Mouse (Mus musculus) embryonic facial prominence, embryonic 13.5 days (tissue): ENCODE results near the gene Ncapd2. TPM values are rescaled to one million over a fixed set of nuclear protein-coding genes. Genes with fewer than 3 reads are reported as not detected.
"Not testable (repeated sequence)": the region's sequence is repeated elsewhere in the genome, so short reads cannot be mapped to it uniquely, and the experiment has no call there.

ENCODE experiments used
- ATAC-seq: fragments of 200-750 bp; cut with Nextera tagmentation; 2 replicates; pipeline ENCODE4 v1.8.0; 2017; ENCODE audit warnings: low read depth; ENCODE audit not compliant: insufficient number of reproducible peaks, insufficient read depth, low FRiP score, low TSS enrichment
- H3K27ac ChIP-seq: fragments of 300-500 bp; sonication (generic); 2 replicates; pipeline ENCODE4 v1.5.1; 2015; ENCODE audit warnings: moderate library complexity, mild to moderate bottlenecking, inconsistent platforms
- H3K27me3 ChIP-seq: fragments of 300-500 bp; sonication (generic); 2 replicates; pipeline ENCODE4 v1.6.1; 2015; ENCODE audit warnings: mild to moderate bottlenecking, inconsistent platforms
- H3K36me3 ChIP-seq: fragments of 300-500 bp; sonication (generic); 2 replicates; pipeline ENCODE4 v1.6.1; 2015; ENCODE audit warnings: mild to moderate bottlenecking, inconsistent platforms
- H3K4me1 ChIP-seq: fragments of 300-500 bp; sonication (generic); 2 replicates; pipeline ENCODE4 v1.6.1; 2015; ENCODE audit warnings: inconsistent platforms
- H3K4me2 ChIP-seq: fragments of 300-500 bp; sonication (generic); 2 replicates; pipeline ENCODE4 v1.6.1; 2015; ENCODE audit warnings: moderate library complexity, mild to moderate bottlenecking, inconsistent platforms
- H3K4me3 ChIP-seq: fragments of 300-500 bp; sonication (generic); 2 replicates; pipeline ENCODE4 v1.5.1; 2015; ENCODE audit warnings: mild to moderate bottlenecking, inconsistent platforms
- H3K9ac ChIP-seq: fragments of 300-500 bp; sonication (generic); 2 replicates; pipeline ENCODE4 v1.6.1; 2015; ENCODE audit warnings: mild to moderate bottlenecking, inconsistent platforms
- H3K9me3 ChIP-seq: fragments of 300-500 bp; sonication (generic); 2 replicates; pipeline ENCODE4 v1.6.1; 2016; ENCODE audit warnings: inconsistent platforms
- WGBS: fragments of 180-500 bp; shearing (Covaris S2); methylation state at CpG from one replicate; pipeline ENCODE4 v1.1.7; 2015; ENCODE audit warnings: mixed read lengths; 5-methylcytosine and 5-hydroxymethylcytosine counted together
- polyA plus RNA-seq: library from polyadenylated mRNA; unstranded; fragments of >200 nt; fragmentation: Nextera tagmentation; extraction: Ambion mirVana; gene quantifications from 2 replicates; pipeline ENCODE4 v1.2.1, GENCODE M21; 2015

The Ncapd2 gene
- polyA plus RNA-seq, 1 experiment from 2014 or later: 150 TPM

- peak overlapping the region; percentile 96 for H3K4me3 ChIP-seq
- peak overlapping the region; percentile 96 for H3K4me2 ChIP-seq
- H3K9me3 ChIP-seq: no peaks in the 10 kb centered on the region
- peaks cover 53% of the 10 kb centered on the region for H3K4me1 ChIP-seq
- peak overlapping the region; percentile 93 for H3K27ac ChIP-seq
- peaks cover 66% of the 10 kb centered on the region for H3K36me3 ChIP-seq
- WGBS: 2% methylated on average over 20 of the region's 20 CpGs
- H3K9ac ChIP-seq: peak overlapping the region; percentile 97
- ATAC-seq: no peak
- no peaks in the 10 kb centered on the region for H3K27me3 ChIP-seq
Measured at GRCm38 (mm10) chr6:125163801-125164657, 27.5 kb downstream of the Ncapd2 start.

- H3K9ac ChIP-seq, H3K9me3 ChIP-seq, ATAC-seq, H3K4me3 ChIP-seq, H3K27ac ChIP-seq, H3K27me3 ChIP-seq: not testable (repeated sequence)
- H3K4me1 ChIP-seq: peaks cover 49% of the 10 kb centered on the region
- H3K36me3 ChIP-seq: peaks cover 63% of the 10 kb centered on the region
- 69% methylated on average over 13 of the region's 16 CpGs for WGBS
- H3K4me2 ChIP-seq: 0 out of 2 replicates have a peak overlapping the region, but pooled peaks have one; percentile 5
Measured at GRCm38 (mm10) chr6:125162615-125163305, 28.7 kb downstream of the Ncapd2 start.

GRCm38 (mm10) chr6:125161971-125162370 lies 29.5 kb downstream of the Ncapd2 start:
- H3K4me3 ChIP-seq, H3K9ac ChIP-seq, H3K27me3 ChIP-seq, ATAC-seq, H3K4me2 ChIP-seq, H3K9me3 ChIP-seq, H3K27ac ChIP-seq: not testable (repeated sequence)
- 7% methylated on average over 4 of the region's 5 CpGs for WGBS
- Histone ChIP-seq H3K36me3 (peaks cover 59% of the 10 kb centered on the region), H3K4me1 (peaks cover 41% of the 10 kb centered on the region)

GRCm38 (mm10) chr6:125160854-125161760 lies 30.4 kb downstream of the Ncapd2 start:
- peaks cover 59% of the 10 kb centered on the region for H3K36me3 ChIP-seq
- no peaks in the 10 kb centered on the region for H3K9me3 ChIP-seq
- 0 out of 2 replicates have a peak overlapping the region, but pooled peaks have one; percentile 44 for H3K9ac ChIP-seq
- ATAC-seq: no peak
- no peak overlapping the region for H3K4me2 ChIP-seq
- 16% methylated on average over 22 of the region's 22 CpGs for WGBS
- H3K27me3 ChIP-seq: no peaks in the 10 kb centered on the region
- H3K4me1 ChIP-seq: peaks cover 33% of the 10 kb centered on the region
- H3K4me3 ChIP-seq: peak overlapping the region; percentile 3; the same call in 1 of the 2 replicates
- peak overlapping the region; percentile 69 for H3K27ac ChIP-seq

GRCm38 (mm10) chr6:125160558-125160853 lies 31.0 kb downstream of the Ncapd2 start:
- Histone ChIP-seq H3K9ac (0 out of 2 replicates have a peak overlapping the region, but pooled peaks have one; percentile 12), H3K27ac (peak overlapping the region; percentile 69; the same call in 1 of the 2 replicates), H3K9me3 (no peaks in the 10 kb centered on the region), H3K4me2 (no peak overlapping the region), H3K27me3 (no peaks in the 10 kb centered on the region), H3K4me1 (peaks cover 31% of the 10 kb centered on the region), H3K4me3 (no peak overlapping the region), H3K36me3 (peaks cover 65% of the 10 kb centered on the region)
- WGBS: 59% methylated on average over 10 of the region's 10 CpGs
- ATAC-seq: no peak

GRCm38 (mm10) chr6:125159773-125160557 lies 31.5 kb downstream of the Ncapd2 start:
- H3K4me2 ChIP-seq: no peak overlapping the region
- peak overlapping the region; percentile 69; the same call in 1 of the 2 replicates for H3K27ac ChIP-seq
- no peak overlapping the region for H3K4me3 ChIP-seq
- H3K36me3 ChIP-seq: peaks cover 67% of the 10 kb centered on the region
- no peak for ATAC-seq
- 0 out of 2 replicates have a peak overlapping the region, but pooled peaks have one; percentile 12 for H3K9ac ChIP-seq
- H3K9me3 ChIP-seq: no peaks in the 10 kb centered on the region
- peaks cover 31% of the 10 kb centered on the region for H3K4me1 ChIP-seq
- H3K27me3 ChIP-seq: no peaks in the 10 kb centered on the region
- 78% methylated on average over 7 of the region's 7 CpGs for WGBS

GRCm38 (mm10) chr6:125158944-125159492 lies 32.5 kb downstream of the Ncapd2 start:
- no peaks in the 10 kb centered on the region for H3K9me3 ChIP-seq
- H3K4me3 ChIP-seq: no peak overlapping the region
- no peak overlapping the region for H3K27ac ChIP-seq
- H3K4me1 ChIP-seq: peaks cover 26% of the 10 kb centered on the region
- no peak overlapping the region for H3K4me2 ChIP-seq
- H3K36me3 ChIP-seq: peaks cover 64% of the 10 kb centered on the region
- no peak overlapping the region for H3K9ac ChIP-seq
- no peak for ATAC-seq
- no peaks in the 10 kb centered on the region for H3K27me3 ChIP-seq
- 82% methylated on average over 15 of the region's 15 CpGs for WGBS

GRCm38 (mm10) chr6:125156903-125157614 lies 34.4 kb downstream of the Ncapd2 start:
- no peak overlapping the region for H3K4me3 ChIP-seq
- no peaks in the 10 kb centered on the region for H3K27me3 ChIP-seq
- H3K9ac ChIP-seq: no peak overlapping the region
- peaks cover 69% of the 10 kb centered on the region for H3K36me3 ChIP-seq
- H3K4me2 ChIP-seq: no peak overlapping the region
- no peak for ATAC-seq
- H3K27ac ChIP-seq: peak overlapping the region; percentile 2; the same call in 1 of the 2 replicates
- H3K9me3 ChIP-seq: no peaks in the 10 kb centered on the region
- peaks cover 12% of the 10 kb centered on the region for H3K4me1 ChIP-seq
- WGBS: 49% methylated on average over 7 of the region's 7 CpGs

- Histone ChIP-seq H3K27me3 (no peaks in the 10 kb centered on the region), H3K27ac (no peak overlapping the region), H3K4me2 (no peak overlapping the region), H3K9me3 (no peaks in the 10 kb centered on the region), H3K4me3 (no peak overlapping the region), H3K36me3 (peaks cover 71% of the 10 kb centered on the region), H3K9ac (no peak overlapping the region), H3K4me1 (peaks cover 9% of the 10 kb centered on the region)
- 94% methylated on average over 3 of the region's 3 CpGs for WGBS
- no peak for ATAC-seq
Measured at GRCm38 (mm10) chr6:125156491-125156890, 35.0 kb downstream of the Ncapd2 start.

- no peaks in the 10 kb centered on the region for H3K4me1 ChIP-seq
- H3K4me2 ChIP-seq: no peak overlapping the region
- no peak overlapping the region for H3K27ac ChIP-seq
- no peak overlapping the region; the same call in 1 of the 2 replicates for H3K9ac ChIP-seq
- no peak overlapping the region for H3K4me3 ChIP-seq
- whole genome bisulfite sequencing: 83% methylated on average over 8 of the region's 8 CpGs
- no peak for ATAC-seq
- H3K27me3 ChIP-seq: no peaks in the 10 kb centered on the region
- H3K36me3 ChIP-seq: peaks cover 66% of the 10 kb centered on the region
- H3K9me3 ChIP-seq: no peaks in the 10 kb centered on the region
Measured at GRCm38 (mm10) chr6:125155262-125155661, 36.2 kb downstream of the Ncapd2 start.
